Mouse (Mus musculus) myocyte (in vitro differentiated cells): ENCODE results near the gene Ifnab. TPM values are rescaled to one million over a fixed set of nuclear protein-coding genes. Genes with fewer than 3 reads are reported as not detected.

Experiments
- H3K27me3 ChIP-seq: one replicate; pipeline ENCODE4 v1.6.1; 2011; ENCODE audit not compliant: control insufficient read depth, insufficient read depth, insufficient read length
- H3K36me3 ChIP-seq: one replicate; pipeline ENCODE4 v1.6.1; 2011; ENCODE audit not compliant: control insufficient read depth, insufficient read depth
- H3K4me2 ChIP-seq: one replicate; pipeline ENCODE4 v1.6.1; 2011; ENCODE audit warnings: low read depth, control low read depth
- H3K4me3 ChIP-seq: one replicate; pipeline ENCODE4 v1.5.1; 2011; ENCODE audit warnings: mild to moderate bottlenecking, control low read depth, moderate library complexity
- H3K79me2 ChIP-seq: one replicate; pipeline ENCODE4 v1.6.1; 2011; ENCODE audit not compliant: control insufficient read depth, insufficient read depth
- H3ac ChIP-seq: one replicate; pipeline ENCODE4 v1.6.1; 2011; ENCODE audit not compliant: control insufficient read depth, insufficient read length
- CEBPB ChIP-seq: IDR thresholded peaks from 2 replicates; pipeline ENCODE4 v1.6.1; 2011; ENCODE audit warnings: mild to moderate bottlenecking, moderate library complexity; ENCODE audit not compliant: poor library complexity, insufficient read depth, severe bottlenecking
- E2F4 ChIP-seq: IDR thresholded peaks from one replicate; pipeline ENCODE4 v1.6.1; 2011; ENCODE audit warnings: mild to moderate bottlenecking, control low read depth, moderate library complexity; ENCODE audit not compliant: insufficient read depth
- MAX ChIP-seq: IDR thresholded peaks from one replicate; pipeline ENCODE4 v1.6.1; 2011; ENCODE audit warnings: low read depth, mild to moderate bottlenecking, control low read depth
- MYOD1 ChIP-seq, 3 experiments: IDR thresholded peaks; one replicate each; pipeline ENCODE4 v1.6.1; 2011; ENCODE audit warnings: control low read depth in 2 of 3, low read depth in 2 of 3, mild to moderate bottlenecking in 2 of 3, moderate library complexity in 1 of 3; ENCODE audit not compliant: insufficient read length in 2 of 3, control insufficient read depth in 1 of 3
- MYOG ChIP-seq, 3 experiments: IDR thresholded peaks; one replicate each; pipeline ENCODE4 v1.6.1; 2011; ENCODE audit warnings: control low read depth in 2 of 3, low read depth in 2 of 3, mild to moderate bottlenecking in 2 of 3; ENCODE audit not compliant: insufficient read length in 2 of 3, control insufficient read depth in 1 of 3, insufficient read depth in 1 of 3
- POLR2A ChIP-seq: IDR thresholded peaks from one replicate; pipeline ENCODE4 v1.6.1; 2011; ENCODE audit warnings: low read depth, mild to moderate bottlenecking, control low read depth, moderate library complexity; ENCODE audit not compliant: insufficient read length
- POLR2AphosphoS2 ChIP-seq: IDR thresholded peaks from one replicate; pipeline ENCODE4 v1.6.1; 2011; ENCODE audit warnings: low read depth, control low read depth; ENCODE audit not compliant: insufficient read length
- REST ChIP-seq: IDR thresholded peaks from one replicate; pipeline ENCODE4 v1.6.1; 2011; ENCODE audit warnings: mild to moderate bottlenecking, control low read depth, moderate library complexity; ENCODE audit not compliant: insufficient read depth, insufficient read length
- SRF ChIP-seq: IDR thresholded peaks from one replicate; pipeline ENCODE4 v1.6.1; 2011; ENCODE audit warnings: low read depth; ENCODE audit not compliant: control insufficient read depth, insufficient read length
- TCF12 ChIP-seq: IDR thresholded peaks from one replicate; pipeline ENCODE4 v1.6.1; 2011; ENCODE audit warnings: mild to moderate bottlenecking, control low read depth; ENCODE audit not compliant: poor library complexity, insufficient read depth, severe bottlenecking
- TCF3 ChIP-seq: IDR thresholded peaks from one replicate; pipeline ENCODE4 v1.6.1; 2011; ENCODE audit warnings: low read depth, control low read depth; ENCODE audit not compliant: insufficient read length
- USF1 ChIP-seq: IDR thresholded peaks from one replicate; pipeline ENCODE4 v1.6.1; 2011; ENCODE audit warnings: low read depth, mild to moderate bottlenecking, control low read depth, moderate library complexity
- polyA plus RNA-seq: library from polyadenylated mRNA; unstranded; fragments of >200 nt; fragmentation: generic; extraction: Trizol; gene quantifications from one replicate; pipeline ENCODE4 v1.2.1, GENCODE M21; 2012; ENCODE audit warnings: missing spikeins

Gene Ifnab
- polyA plus RNA-seq, 1 experiment = not detected

DNA sequence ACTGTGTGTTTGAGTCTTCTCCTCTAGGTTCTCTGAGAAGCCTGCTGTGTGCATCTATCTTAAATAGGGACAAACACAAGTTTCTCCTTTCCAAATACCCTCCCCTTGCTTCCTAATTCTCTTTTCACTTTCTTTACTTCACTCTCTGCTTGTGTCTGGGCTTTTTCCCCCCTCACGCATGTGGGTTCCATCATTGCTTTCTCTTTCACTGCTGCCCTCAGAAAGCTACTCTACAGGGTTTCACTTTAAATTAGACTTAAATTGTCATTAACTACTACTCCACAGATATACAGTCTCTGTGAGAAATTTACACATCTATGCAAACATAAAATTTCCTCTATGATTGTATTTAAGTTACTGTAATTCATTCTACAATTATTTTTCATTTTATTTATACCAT is 7.3 kb downstream of the Ifnab start, which contains the start of gene Ifna2:
TSS of gene Ifna2 (minus strand) at position 101 of the 400 bp plus-strand sequence.
- no peaks in the 10 kb centered on the region for H3K27me3 ChIP-seq

DNA sequence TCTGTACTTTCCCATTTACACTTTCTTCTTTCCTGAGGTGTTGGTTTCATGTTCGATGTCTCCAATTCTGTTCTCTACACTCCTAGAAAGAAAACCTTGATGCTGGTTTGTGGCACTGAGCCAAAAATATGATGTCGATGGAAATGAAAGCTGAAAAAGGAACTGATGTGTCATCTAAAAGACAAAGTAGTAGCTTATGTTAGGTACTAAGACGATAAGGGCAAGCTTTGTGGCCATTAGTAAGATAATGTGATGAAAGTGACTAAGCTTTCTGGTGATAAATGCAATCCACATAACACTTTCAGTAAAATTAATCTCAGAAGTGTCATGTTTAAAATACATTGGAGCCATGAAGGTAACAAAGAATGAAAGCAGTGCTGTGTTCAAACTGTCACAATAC is 9.8 kb downstream of the Ifnab start:
- H3K4me3 ChIP-seq = no peak overlapping the region
- H3K4me2 ChIP-seq = no peak overlapping the region
- TF ChIP-seq TCF3 = no peak
- no peak for TF ChIP-seq CEBPB
- TF ChIP-seq USF1 = no peak
- TF ChIP-seq POLR2AphosphoS2 = no peak
- TF ChIP-seq E2F4 = no peak
- no peak for TF ChIP-seq MAX
- no peak for TF ChIP-seq MYOD1 (IDR thresholded peaks at IDR 0.05; ENCODE audit: control insufficient read depth in 1 of 3, insufficient read length in 2 of 3, low read depth in 2 of 3)
- TF ChIP-seq POLR2A = no peak
- no peak for TF ChIP-seq TCF12
- no peak for TF ChIP-seq SRF
- no peak for TF ChIP-seq MYOG (IDR thresholded peaks at IDR 0.05; ENCODE audit: control insufficient read depth in 1 of 3, insufficient read depth in 1 of 3, insufficient read length in 2 of 3, low read depth in 2 of 3)
- no peak for TF ChIP-seq REST
- H3K27me3 ChIP-seq = no peaks in the 10 kb centered on the region
- H3ac ChIP-seq = no peak overlapping the region
- H3K79me2 ChIP-seq = no peaks in the 10 kb centered on the region
- H3K36me3 ChIP-seq = no peaks in the 10 kb centered on the region

More for the DNA sequence above, 7.3 kb downstream of the Ifnab start, which contains the start of gene Ifna2:
- Histone ChIP-seq H3K79me2 (no peaks in the 10 kb centered on the region), H3K4me3 (no peak within 1 kb of the TSS), H3K36me3 (no peaks in the 10 kb centered on the region), H3ac (no peak within 1 kb of the TSS), H3K4me2 (no peak within 1 kb of the TSS)
- TF ChIP-seq CEBPB (no peak), MAX (no peak), USF1 (no peak), POLR2AphosphoS2 (no peak), E2F4 (no peak), MYOD1 (IDR thresholded peaks at IDR 0.05; ENCODE audit: control insufficient read depth in 1 of 3, insufficient read length in 2 of 3, low read depth in 2 of 3) (no peak), REST (no peak), SRF (no peak), POLR2A (no peak), MYOG (IDR thresholded peaks at IDR 0.05; ENCODE audit: control insufficient read depth in 1 of 3, insufficient read depth in 1 of 3, insufficient read length in 2 of 3, low read depth in 2 of 3) (no peak), TCF3 (no peak), TCF12 (no peak)

DNA sequence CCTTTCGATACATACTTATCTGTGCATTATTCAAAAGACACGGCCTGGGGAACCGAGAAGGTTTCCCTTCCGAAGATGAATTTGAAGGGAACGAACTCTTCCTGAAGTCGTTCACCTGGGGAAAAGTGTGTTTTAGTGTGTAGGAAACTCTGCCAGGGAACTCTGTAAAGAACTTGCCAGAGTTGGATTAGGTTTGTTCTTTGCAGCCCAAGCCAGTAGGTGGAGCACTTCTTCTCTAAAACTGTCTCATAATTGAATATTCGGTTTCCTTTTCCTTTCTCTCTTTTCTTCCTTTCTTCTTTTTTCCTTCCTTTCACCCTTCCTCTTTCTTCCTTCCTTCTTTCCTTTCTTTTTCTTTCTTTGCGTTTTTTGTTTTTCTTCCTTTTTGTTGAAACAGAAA is 10.8 kb downstream of the Ifnab start:
- Histone ChIP-seq H3ac (no peak overlapping the region), H3K36me3 (no peaks in the 10 kb centered on the region), H3K4me2 (peak overlapping the region; percentile 49), H3K27me3 (no peaks in the 10 kb centered on the region), H3K4me3 (no peak overlapping the region), H3K79me2 (no peaks in the 10 kb centered on the region)
- TF ChIP-seq POLR2AphosphoS2 (no peak), USF1 (no peak), TCF12 (no peak), TCF3 (no peak), REST (no peak), SRF (no peak), POLR2A (no peak), CEBPB (no peak), E2F4 (no peak), MYOG (IDR thresholded peaks at IDR 0.05; ENCODE audit: control insufficient read depth in 1 of 3, insufficient read depth in 1 of 3, insufficient read length in 2 of 3, low read depth in 2 of 3) (no peak), MYOD1 (IDR thresholded peaks at IDR 0.05; ENCODE audit: control insufficient read depth in 1 of 3, insufficient read length in 2 of 3, low read depth in 2 of 3) (no peak), MAX (no peak)

DNA sequence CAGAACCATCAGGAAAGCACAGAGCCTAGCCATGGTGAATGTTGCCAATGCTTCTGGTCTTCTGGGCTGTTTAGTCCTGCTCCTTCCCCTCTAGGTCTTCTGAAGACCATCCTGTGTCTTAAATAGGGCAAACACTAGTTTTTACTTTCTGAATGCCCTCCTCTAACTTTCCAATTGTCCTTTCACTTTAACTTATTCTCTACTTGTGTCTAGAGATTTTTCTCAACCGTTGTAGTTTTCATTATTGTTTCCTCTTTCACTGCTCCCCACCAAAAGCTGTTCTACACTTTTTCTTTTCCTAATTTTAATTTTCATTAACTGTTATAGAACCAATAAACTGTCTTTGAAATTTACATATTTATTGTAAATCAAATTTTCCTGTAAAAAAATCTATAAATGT is 14.3 kb downstream of the Ifnab start, which contains the start of gene Ifna16:
TSS of gene Ifna16 (minus strand) at position 101 of the 400 bp plus-strand sequence.
- Histone ChIP-seq H3ac (no peak within 1 kb of the TSS), H3K79me2 (no peaks in the 10 kb centered on the region), H3K4me3 (no peak within 1 kb of the TSS), H3K36me3 (no peaks in the 10 kb centered on the region), H3K4me2 (no peak within 1 kb of the TSS), H3K27me3 (no peaks in the 10 kb centered on the region)
- TF ChIP-seq POLR2A (no peak), CEBPB (no peak), MYOD1 (IDR thresholded peaks at IDR 0.05; ENCODE audit: control insufficient read depth in 1 of 3, insufficient read length in 2 of 3, low read depth in 2 of 3) (no peak), TCF12 (no peak), E2F4 (no peak), REST (no peak), SRF (no peak), USF1 (no peak), MAX (no peak), POLR2AphosphoS2 (no peak), TCF3 (no peak), MYOG (IDR thresholded peaks at IDR 0.05; ENCODE audit: control insufficient read depth in 1 of 3, insufficient read depth in 1 of 3, insufficient read length in 2 of 3, low read depth in 2 of 3) (no peak)

DNA sequence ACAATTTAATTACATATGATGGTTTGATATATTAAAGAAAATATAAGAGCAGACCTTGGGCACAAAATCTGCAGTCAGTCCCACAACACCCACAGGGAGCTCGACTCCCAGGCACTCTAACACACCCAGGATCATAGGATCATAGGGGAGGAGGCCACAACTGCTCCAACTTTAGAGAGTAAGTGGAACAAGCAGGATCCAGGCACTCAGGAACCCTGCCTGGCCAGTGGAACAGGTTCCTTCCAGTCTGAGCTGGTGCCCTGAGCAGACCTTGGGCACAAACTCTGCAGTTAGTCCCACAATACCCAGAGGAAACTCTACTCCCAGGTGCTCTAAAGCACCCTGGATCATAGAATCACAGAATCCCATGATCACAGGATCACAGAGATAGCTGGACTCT is 35.7 kb downstream of the Ifnab start:
- H3K36me3 ChIP-seq = no peaks in the 10 kb centered on the region
- H3K4me3 ChIP-seq = no peak overlapping the region
- TF ChIP-seq TCF3 = no peak
- TF ChIP-seq CEBPB = no peak
- TF ChIP-seq SRF = no peak
- no peak for TF ChIP-seq MAX
- no peak for TF ChIP-seq REST
- no peak for TF ChIP-seq USF1
- TF ChIP-seq TCF12 = no peak
- no peak for TF ChIP-seq MYOD1 (IDR thresholded peaks at IDR 0.05; ENCODE audit: control insufficient read depth in 1 of 3, insufficient read length in 2 of 3, low read depth in 2 of 3)
- no peak for TF ChIP-seq POLR2AphosphoS2
- no peak for TF ChIP-seq MYOG (IDR thresholded peaks at IDR 0.05; ENCODE audit: control insufficient read depth in 1 of 3, insufficient read depth in 1 of 3, insufficient read length in 2 of 3, low read depth in 2 of 3)
- TF ChIP-seq E2F4 = no peak
- no peak for TF ChIP-seq POLR2A
- no peaks in the 10 kb centered on the region for H3K79me2 ChIP-seq
- no peaks in the 10 kb centered on the region for H3K27me3 ChIP-seq
- H3ac ChIP-seq = no peak overlapping the region
- H3K4me2 ChIP-seq = no peak overlapping the region
